Mouse (Mus musculus): Measurements from ENCODE around the gene Lypd5.

Gene Lypd5

DNA sequence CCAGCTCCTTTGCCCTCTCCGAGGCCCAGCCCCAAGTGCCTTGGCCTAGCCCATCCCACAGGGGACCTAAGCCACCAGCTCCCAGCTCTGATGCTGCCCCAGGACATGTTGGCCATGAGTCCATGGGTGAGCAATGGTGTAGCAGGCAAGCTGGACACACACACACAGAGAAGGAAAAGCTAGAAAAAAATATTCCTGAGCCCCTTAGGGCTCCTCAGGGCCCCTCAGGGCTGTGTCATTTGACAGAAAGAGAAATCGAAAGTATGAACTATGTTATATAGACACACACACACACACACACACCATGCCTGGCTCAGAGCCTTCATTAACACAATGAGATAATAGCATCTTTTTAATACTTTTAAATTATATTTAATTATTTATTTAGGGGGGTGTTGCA lies 31.4 kb downstream of the Lypd5 start:
- in situ Hi-C loops (cut with MboI, MseI) = loop anchor here (10.0 kb wide), 2 partner anchors 694 to 904 kb away; partner anchors contain the start of genes Grik5 and Zfp574

DNA sequence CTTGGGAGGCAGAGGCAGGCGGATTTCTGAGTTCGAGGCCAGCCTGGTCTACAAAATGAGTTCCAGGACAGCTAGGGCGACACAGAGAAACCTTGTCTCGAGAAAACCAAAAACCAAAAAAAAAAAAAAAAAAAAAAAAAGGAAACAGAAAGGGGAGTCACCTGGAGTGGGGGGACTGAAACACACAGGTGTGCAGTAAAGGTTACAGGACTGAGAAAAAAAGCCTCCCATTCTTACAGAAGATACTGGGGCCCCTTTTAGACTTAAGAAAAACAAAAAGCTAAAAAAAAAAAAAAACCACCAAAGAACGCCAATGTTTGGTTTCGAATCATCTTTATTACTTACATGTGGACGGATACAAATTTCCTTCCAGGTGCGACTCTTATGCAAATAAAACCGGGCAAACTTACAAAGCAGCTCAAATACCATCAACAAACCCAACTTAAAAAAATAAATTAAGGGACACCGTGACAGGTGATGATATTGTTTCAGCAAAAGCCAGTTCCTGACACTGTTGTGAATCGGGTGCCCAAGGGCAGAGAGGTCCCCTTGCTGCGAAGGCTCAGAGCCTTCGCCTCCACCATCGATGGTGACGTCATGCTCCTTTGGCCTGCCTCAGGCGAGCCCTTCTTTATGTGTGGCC lies 33.9 kb downstream of the Lypd5 start:
- in situ Hi-C loops (cut with MboI, MseI) = loop anchor here (10.0 kb wide), 2 partner anchors 692 to 902 kb away; partner anchors contain the start of genes Grik5 and Zfp574

DNA sequence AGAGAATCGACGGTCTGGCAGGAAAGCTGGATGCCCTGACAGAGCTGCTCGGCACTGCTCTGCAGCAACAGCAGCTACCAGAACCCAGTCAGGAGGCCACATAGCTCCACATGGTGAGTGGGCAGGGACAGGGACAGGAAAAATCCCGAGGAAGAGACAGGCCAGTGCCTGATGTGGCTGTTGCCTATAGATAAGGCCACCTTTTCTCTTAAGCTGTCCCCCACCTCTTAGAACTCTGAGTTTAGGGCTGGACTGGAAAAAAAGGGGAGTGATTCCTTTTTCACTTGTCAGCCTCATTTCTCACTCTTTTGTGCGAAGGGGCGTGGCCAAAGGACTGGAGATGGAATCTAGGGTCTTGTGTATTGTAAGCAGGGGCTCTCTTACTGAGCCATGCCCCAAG lies 35.1 kb downstream of the Lypd5 start:
- in situ Hi-C loops (cut with MboI, MseI) = loop anchor here (10.0 kb wide), 2 partner anchors 691 to 901 kb away; partner anchors contain the start of genes Grik5 and Zfp574

DNA sequence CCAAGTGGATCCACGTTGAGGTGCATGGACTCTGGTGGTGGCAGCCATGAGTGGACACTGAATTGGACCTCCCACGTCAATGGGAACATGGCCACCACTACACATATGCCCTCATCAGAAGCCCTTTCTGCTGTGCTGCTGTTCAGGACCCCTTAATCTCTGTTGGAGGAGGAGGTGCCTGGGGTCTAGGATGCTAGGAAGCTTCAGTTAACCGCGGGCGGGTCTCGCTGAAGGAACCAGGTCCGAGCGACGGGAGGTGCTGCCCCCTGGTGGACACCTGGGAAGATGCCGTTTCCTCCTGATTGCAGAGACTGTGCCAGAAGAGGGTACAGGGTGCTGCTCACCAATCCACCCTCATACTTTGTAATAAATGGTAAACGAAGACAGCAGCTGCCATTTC lies 35.8 kb downstream of the Lypd5 start:
- in situ Hi-C loops (cut with MboI, MseI) = loop anchor here (10.0 kb wide), 2 partner anchors 690 to 900 kb away; partner anchors contain the start of genes Grik5 and Zfp574

DNA sequence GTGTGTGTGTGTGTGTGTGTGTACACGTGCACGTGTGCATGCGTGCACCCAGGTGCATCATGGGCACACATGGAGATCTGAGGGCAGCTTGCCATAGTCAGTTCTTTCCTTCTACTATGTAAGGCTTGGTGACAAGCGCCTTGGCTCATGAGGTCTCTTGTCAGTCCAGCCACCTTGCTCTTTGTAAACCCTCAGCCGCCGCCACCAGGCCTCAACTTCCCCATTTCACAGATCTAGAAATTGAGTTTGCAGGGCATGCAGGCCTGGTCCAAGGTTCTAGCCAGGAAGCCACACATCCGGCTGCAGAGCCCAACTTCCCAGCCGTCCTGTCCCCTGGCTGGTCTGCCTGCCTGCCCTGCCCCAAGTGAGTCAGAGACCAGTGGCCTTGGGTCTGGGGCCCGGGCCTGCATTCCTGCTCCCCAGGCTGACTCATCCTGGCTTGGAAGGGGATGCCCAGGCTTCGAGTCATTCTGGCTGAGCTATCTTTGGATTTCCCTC lies 38.1 kb downstream of the Lypd5 start:
- in situ Hi-C loops (cut with MboI, MseI) = loop anchor here (10.0 kb wide), 2 partner anchors 688 to 898 kb away; partner anchors contain the start of genes Grik5 and Zfp574

DNA sequence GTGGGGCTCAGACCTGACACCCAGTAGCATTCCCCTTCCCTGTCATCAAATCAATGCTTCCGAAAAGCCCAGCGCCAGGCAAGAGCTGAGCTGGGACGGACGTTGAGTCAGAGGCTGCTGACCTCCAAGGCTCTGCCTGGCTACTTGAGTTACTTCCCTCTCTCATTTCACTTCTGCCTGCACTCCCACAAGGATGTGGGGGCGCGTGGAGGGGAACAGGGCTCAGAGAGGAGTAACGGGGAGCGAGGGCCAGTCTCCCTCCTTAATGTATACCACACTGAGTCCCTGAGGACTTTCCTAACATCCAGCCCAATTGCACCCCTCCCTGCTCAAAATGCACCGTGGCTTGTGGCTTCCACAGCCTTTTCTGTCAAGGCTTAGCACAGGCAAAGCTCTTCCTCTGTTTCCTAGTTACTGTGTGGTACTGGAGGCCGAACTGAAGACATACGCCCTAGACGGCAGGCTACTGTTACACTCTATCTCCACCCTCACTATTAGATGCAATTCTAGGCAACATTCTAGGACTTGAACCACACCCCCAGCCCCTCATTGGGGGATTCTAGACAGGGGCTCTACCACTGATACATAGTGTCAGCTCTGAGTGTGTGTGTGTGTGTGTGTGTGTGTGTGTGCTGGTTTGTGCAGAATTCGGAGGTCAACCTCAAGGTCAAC lies 40.7 kb downstream of the Lypd5 start:
- in situ Hi-C loops (cut with MboI, MseI) = loop anchor here (10.0 kb wide), 2 partner anchors 685 to 895 kb away; partner anchors contain the start of genes Grik5 and Zfp574

DNA sequence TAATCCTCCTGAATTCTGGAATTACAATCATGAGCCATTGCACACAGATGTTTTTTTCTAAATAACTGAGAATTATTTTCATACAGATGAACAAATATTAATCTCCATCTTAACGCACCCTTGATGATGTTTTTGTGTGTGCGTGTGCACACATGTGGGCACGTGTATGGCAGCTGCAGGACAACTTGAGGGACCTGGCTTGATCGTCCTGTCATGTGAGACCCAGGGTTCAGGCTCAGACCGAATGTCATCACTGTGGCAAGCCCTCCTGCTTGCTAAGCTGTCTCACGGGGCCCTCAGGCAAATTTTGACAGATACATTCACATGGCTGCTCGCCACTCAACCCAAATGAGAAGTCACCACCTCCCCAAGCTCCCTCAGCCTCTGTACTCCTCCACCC lies 41.5 kb downstream of the Lypd5 start:
- in situ Hi-C loops (cut with MboI, MseI) = no loop called here

DNA sequence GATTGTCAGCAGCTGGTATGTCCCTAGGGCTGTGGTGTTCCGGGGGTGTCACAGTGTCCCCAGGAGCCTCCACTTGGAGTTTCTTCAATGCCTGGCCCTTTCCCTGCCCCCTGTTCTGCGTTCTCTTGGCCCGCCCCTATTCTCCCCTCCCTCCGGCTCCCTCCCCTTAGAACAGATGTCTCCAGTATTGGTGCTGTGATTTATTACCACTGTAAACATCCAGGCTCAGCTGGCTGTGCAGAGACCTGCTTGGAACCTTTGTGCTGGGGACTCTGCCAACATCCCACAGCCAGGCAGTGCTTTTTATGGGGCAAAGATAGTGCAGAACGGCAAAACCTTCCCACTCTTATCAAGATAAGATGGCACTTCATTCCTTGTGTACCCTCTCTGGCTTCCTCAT lies 42.1 kb downstream of the Lypd5 start:
- in situ Hi-C loops (cut with MboI, MseI) = no loop called here

DNA sequence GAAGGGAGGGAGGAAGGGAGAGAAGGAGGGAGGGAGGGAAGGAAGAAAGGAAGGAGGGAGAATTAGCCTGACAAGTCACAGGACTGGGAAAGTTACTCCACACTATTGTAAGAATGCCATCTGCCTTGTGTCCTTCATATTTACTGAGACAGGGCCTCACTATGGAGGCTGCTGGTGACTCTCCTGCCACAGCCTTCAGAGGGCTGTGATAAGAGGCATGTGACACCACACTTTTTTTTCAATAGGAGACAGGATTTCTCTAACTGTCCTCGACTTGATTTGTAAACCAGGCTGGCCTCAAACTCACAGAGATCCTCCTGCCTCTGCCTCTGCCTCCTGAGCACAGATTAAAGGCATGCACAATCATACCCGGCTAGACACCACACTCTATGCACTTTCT lies 42.7 kb downstream of the Lypd5 start:
- in situ Hi-C loops (cut with MboI, MseI) = no loop called here

DNA sequence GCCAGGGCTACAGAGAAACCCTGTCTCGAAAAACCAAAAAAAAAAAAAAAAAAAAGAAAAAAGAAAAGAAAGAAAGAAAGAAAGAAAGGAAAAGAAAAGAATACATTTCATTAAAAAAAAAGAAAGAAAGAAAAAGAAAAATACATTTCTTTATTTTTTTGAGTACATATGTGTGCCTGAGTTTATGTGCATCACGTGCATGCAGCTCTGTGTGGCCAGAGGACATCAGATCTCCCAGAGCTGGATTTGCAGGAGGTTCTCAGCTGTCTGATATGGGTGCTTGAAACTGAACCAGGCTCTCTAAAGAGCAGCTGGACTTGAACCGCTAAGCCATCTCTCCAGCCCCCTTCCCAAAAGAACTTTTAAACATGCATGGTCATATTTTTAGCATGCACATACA lies 45.1 kb downstream of the Lypd5 start:
- in situ Hi-C loops (cut with MboI, MseI) = no loop called here

DNA sequence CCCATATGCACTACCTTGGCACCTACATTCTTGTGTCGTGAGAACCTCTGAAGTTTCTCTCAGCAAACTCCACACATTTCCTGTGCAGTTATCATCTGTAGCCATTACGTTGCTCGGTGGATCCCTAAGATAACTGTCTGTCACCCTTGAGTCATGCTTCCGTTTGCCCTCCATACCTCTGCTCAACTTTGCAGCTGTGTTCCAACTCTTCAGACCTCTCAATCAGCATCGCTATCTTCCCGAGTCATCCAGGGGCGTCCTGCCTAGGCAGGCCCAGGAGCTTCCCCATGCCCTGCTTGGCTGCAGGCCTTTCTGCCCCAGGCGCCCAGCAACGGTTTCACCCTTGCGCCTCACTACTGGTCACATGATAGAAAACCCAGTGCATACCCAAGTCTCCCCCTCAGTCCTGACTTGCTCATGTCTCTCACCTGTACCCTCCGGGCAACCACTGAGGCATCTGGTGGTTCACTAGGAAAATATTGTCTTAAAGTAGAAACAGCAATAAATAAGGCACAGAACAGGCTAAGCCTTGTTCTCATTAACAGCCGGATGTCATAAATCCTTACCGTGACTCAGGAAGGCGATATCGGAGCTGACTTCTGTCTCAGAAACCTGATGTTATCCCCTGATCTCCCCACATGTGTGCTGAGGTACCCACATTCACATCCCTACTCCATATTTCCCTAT lies 45.6 kb downstream of the Lypd5 start:
- in situ Hi-C loops (cut with MboI, MseI) = no loop called here

DNA sequence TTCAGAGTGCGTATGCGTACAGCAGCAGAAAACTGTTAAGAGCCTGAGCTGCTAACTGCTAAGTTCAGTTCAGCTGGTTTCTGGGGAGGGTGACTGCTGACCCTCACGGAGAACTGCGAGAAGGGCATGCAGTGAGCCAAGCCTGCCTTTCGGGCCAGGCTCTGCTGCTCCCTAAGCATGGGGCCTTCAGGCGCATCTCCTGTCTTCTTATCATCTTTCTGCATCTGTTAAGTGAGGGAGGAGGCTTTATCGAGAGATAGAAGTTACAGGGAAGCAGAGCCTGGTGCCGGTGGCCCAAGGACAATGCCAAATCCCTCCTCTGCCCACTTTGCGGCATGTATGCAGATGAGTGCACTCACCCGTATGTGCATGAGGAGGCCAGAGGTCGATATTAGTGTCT lies 47.8 kb downstream of the Lypd5 start:
- in situ Hi-C loops (cut with MboI, MseI) = no loop called here

DNA sequence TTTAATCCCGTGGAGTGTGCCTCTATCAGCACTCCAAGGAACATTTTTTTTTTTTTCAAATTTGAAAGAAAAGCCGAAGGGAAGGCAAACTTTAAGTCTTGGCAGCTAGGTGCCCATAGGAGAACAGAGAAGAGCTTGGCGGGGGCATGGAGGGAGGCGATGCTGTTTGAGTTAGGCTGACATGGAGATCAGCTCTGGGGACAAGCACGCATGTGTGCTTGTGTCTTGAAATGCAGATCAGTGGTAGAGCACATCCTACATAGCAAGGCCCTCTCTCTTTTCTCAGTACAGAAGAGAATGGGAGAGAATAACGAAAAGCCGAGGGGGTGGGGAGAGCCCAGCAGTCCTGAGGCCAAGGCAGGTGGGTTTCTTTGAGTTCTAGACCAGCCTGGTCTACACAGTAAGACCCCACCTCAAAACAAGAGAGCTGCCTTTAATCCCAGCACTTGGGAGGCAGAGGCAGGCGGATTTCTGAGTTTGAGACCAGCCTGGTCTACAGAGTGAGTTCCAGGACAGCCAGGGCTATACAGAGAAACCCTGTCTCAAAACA lies 49.4 kb downstream of the Lypd5 start:
- in situ Hi-C loops (cut with MboI, MseI) = no loop called here

DNA sequence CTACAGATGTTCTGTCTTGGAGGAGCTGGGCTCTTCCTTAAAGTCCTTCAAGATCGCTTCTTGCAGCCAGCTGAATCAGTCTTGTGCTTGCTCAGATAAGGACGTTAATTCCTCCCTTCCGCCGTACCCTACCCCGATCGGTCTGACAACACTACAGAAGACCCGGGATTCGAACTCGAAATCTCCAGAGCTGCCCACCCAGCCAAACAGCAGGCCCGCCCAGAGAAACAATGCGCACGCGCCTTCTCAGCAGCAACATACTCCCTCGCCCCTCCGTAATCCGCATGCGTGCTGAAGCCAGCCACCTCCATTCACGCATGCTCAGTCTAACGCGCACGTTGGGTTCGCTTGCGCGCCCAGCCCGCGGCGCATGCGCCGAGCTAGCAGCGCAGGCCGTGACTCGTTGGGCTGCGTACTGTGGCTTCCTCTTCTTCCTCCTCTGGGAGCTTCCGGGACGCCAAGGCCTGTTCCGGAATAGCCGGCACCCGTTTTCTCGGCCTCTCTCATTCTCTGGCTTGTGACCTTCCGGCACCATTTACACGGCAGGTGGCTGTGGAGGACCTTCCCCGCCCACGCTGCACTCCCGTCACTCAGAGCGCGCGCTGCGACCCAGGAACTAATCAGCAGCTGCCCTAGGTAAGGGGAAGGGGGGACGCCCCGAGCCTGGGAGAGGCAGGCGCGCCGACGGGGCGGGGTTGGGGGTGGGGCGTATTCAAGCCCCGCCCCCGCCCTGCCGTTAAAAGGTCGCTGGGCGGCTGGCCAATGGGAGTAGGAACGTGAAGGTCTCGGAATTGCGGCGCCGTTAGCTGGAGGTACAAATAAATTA lies 50.5 kb downstream of the Lypd5 start, which contains the start of gene Smg9:
Smg9 (plus strand) TSS at position 364 of the 826 bp plus-strand sequence.
- in situ Hi-C loops (cut with MboI, MseI) = loop anchor here (10.0 kb wide), 1 partner anchor 505 kb away; the partner anchor contains the start of gene Arhgef1

DNA sequence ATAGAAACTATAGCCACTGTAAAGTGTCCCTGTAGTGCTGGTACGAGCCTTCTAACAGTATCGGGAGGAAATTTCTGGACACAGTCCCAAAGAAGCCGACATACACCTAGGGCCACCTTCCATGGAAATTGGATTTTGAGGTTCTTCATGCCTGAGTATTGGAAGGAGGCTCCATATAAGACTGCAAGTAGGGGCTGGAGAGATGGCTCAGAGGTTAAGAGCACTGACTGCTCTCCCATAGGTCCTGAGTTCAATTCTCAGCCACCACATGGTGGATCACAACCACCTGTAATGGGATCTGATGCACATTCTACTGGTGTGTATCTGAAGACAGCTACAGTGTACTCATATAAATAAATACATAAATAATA lies 51.1 kb downstream of the Lypd5 start:
- in situ Hi-C loops (cut with MboI, MseI) = loop anchor here (10.0 kb wide), 1 partner anchor 505 kb away; the partner anchor contains the start of gene Arhgef1

DNA sequence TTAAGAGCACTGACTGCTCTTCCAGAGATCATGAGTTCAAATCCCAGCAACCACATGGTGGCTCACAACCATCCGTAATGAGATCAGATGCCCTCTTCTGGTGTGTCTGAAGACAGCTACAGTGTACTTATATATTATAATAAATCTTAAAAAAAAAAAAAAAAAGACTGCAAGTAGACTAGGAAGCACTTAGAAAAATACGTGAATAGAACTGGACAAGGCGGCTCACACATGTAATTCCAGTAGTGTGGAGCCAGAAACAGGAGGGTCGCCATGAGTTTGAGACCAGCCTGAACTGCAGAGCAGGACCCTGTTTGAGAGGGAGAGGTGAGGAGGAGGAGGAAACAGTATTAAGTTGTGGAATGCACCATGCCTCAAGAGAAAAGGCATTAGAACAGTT lies 51.5 kb downstream of the Lypd5 start:
- in situ Hi-C loops (cut with MboI, MseI) = loop anchor here (10.0 kb wide), 1 partner anchor 504 kb away; the partner anchor contains the start of gene Arhgef1

DNA sequence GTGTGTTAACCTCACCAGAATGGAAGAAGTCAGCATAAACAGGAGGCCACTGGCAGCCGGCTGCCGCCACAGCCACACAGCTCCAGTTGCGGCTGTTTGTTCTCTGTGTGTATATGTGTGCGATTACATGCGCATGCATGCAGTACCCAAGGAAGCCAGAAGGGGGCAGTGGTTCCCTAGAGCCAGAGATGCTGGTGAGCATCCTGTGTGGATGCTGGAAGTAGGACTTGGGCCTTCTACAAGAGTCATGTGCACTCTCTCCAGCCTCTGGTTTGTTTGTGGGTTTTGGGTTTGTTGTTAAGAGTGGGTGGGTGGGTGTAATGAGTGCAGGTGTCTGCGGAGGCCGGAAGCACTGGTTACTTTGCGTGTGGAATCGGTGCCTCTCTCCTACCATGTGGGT lies 53.9 kb downstream of the Lypd5 start:
- in situ Hi-C loops (cut with MboI, MseI) = loop anchor here (10.0 kb wide), 1 partner anchor 502 kb away; the partner anchor contains the start of gene Arhgef1

Measured in T-helper 1 cell (primary cell).